Mouse (Mus musculus): ENCODE data around the gene Chil3. TPM values are rescaled to one million over a fixed set of nuclear protein-coding genes. Genes with fewer than 3 reads are reported as not detected.
"Not testable (repeated sequence)": the region's sequence is repeated elsewhere in the genome, so short reads cannot be mapped to it uniquely, and the experiment has no call there.

Gene Chil3
- polyA plus RNA-seq (2014; fragmentation: Nextera tagmentation; extraction: Ambion mirVana): not detected in 2 replicates

GRCm38 (mm10) chr3:106167464-106167863 is at the start of gene Chil3:
Gene Chil3, minus strand, starts transcription at chr3:106167564.
- ATAC-seq (ENCODE audit: insufficient number of reproducible peaks, low FRiP score, low TSS enrichment, low read depth) (no peak), DNase-seq (ENCODE audit: low spot score) (no peak)
- no peak within 1 kb of the TSS for H3K9ac ChIP-seq (ENCODE audit: low read length)
- H3K27me3 ChIP-seq (ENCODE audit: control insufficient read depth, insufficient read depth, low read length): no peaks in the 10 kb centered on the region
- H3K36me3 ChIP-seq (ENCODE audit: control insufficient read depth, insufficient read depth, low read length): no peaks in the 10 kb centered on the region
- no peak within 1 kb of the TSS for H3K27ac ChIP-seq (replicated peaks; ENCODE audit: low read depth, low read length)
- 82% methylated on average over 3 of the region's 3 CpGs for WGBS
- no peaks in the 10 kb centered on the region for H3K4me1 ChIP-seq (ENCODE audit: control insufficient read depth, insufficient read depth, low read length)
- no peak within 1 kb of the TSS for H3K4me2 ChIP-seq (ENCODE audit: low read depth, severe bottlenecking)
- no peak within 1 kb of the TSS for H3K4me3 ChIP-seq (ENCODE audit: low read depth, low read length)
- peaks cover 8% of the 10 kb centered on the region; the same call in 1 of the 2 replicates for H3K9me3 ChIP-seq (ENCODE audit: control insufficient read depth, low read length)

GRCm38 (mm10) chr3:106198030-106198429 is 30.7 kb upstream of the Chil3 start:
- not testable (repeated sequence) for ATAC-seq (ENCODE audit: insufficient number of reproducible peaks, low FRiP score, low TSS enrichment, low read depth); H3K4me1 ChIP-seq (ENCODE audit: control insufficient read depth, insufficient read depth, low read length); H3K9ac ChIP-seq (ENCODE audit: low read length); H3K27me3 ChIP-seq (ENCODE audit: control insufficient read depth, insufficient read depth, low read length); H3K27ac ChIP-seq (replicated peaks; ENCODE audit: low read depth, low read length); H3K4me3 ChIP-seq (ENCODE audit: low read depth, low read length); H3K4me2 ChIP-seq (ENCODE audit: low read depth, severe bottlenecking); DNase-seq (ENCODE audit: low spot score); H3K36me3 ChIP-seq (ENCODE audit: control insufficient read depth, insufficient read depth, low read length)
- peaks cover 12% of the 10 kb centered on the region; the same call in 1 of the 2 replicates for H3K9me3 ChIP-seq (ENCODE audit: control insufficient read depth, low read length)
- WGBS: 63% methylated on average over 1 of the region's 1 CpGs

GRCm38 (mm10) chr3:106197246-106197645 is 29.9 kb upstream of the Chil3 start:
- not testable (repeated sequence) for H3K27ac ChIP-seq (replicated peaks; ENCODE audit: low read depth, low read length); H3K27me3 ChIP-seq (ENCODE audit: control insufficient read depth, insufficient read depth, low read length); H3K36me3 ChIP-seq (ENCODE audit: control insufficient read depth, insufficient read depth, low read length); DNase-seq (ENCODE audit: low spot score); H3K9ac ChIP-seq (ENCODE audit: low read length); H3K4me3 ChIP-seq (ENCODE audit: low read depth, low read length); ATAC-seq (ENCODE audit: insufficient number of reproducible peaks, low FRiP score, low TSS enrichment, low read depth); H3K4me1 ChIP-seq (ENCODE audit: control insufficient read depth, insufficient read depth, low read length); H3K4me2 ChIP-seq (ENCODE audit: low read depth, severe bottlenecking)
- 71% methylated on average over 2 of the region's 2 CpGs for WGBS
- H3K9me3 ChIP-seq (ENCODE audit: control insufficient read depth, low read length): peaks cover 12% of the 10 kb centered on the region; the same call in 1 of the 2 replicates

GRCm38 (mm10) chr3:106196276-106196675 is 28.9 kb upstream of the Chil3 start:
- Histone ChIP-seq H3K9me3 (ENCODE audit: control insufficient read depth, low read length) (peaks cover 12% of the 10 kb centered on the region; the same call in 1 of the 2 replicates), H3K36me3 (ENCODE audit: control insufficient read depth, insufficient read depth, low read length) (no peaks in the 10 kb centered on the region), H3K9ac (ENCODE audit: low read length) (no peak overlapping the region), H3K27ac (replicated peaks; ENCODE audit: low read depth, low read length) (no peak overlapping the region), H3K4me2 (ENCODE audit: low read depth, severe bottlenecking) (no peak overlapping the region), H3K4me3 (ENCODE audit: low read depth, low read length) (no peak overlapping the region), H3K4me1 (ENCODE audit: control insufficient read depth, insufficient read depth, low read length) (no peaks in the 10 kb centered on the region), H3K27me3 (ENCODE audit: control insufficient read depth, insufficient read depth, low read length) (no peaks in the 10 kb centered on the region)
- no peak for DNase-seq (ENCODE audit: low spot score)
- no peak for ATAC-seq (ENCODE audit: insufficient number of reproducible peaks, low FRiP score, low TSS enrichment, low read depth)

GRCm38 (mm10) chr3:106195486-106195885 is 28.1 kb upstream of the Chil3 start:
- H3K36me3 ChIP-seq (ENCODE audit: control insufficient read depth, insufficient read depth, low read length): no peaks in the 10 kb centered on the region
- H3K4me2 ChIP-seq (ENCODE audit: low read depth, severe bottlenecking): no peak overlapping the region
- H3K4me1 ChIP-seq (ENCODE audit: control insufficient read depth, insufficient read depth, low read length): no peaks in the 10 kb centered on the region
- no peak overlapping the region for H3K9ac ChIP-seq (ENCODE audit: low read length)
- H3K27ac ChIP-seq (replicated peaks; ENCODE audit: low read depth, low read length): no peak overlapping the region
- WGBS: 88% methylated on average over 12 of the region's 12 CpGs
- no peaks in the 10 kb centered on the region for H3K27me3 ChIP-seq (ENCODE audit: control insufficient read depth, insufficient read depth, low read length)
- H3K9me3 ChIP-seq (ENCODE audit: control insufficient read depth, low read length): peaks cover 12% of the 10 kb centered on the region; the same call in 1 of the 2 replicates
- H3K4me3 ChIP-seq (ENCODE audit: low read depth, low read length): no peak overlapping the region
- DNase-seq (ENCODE audit: low spot score) (no peak), ATAC-seq (ENCODE audit: insufficient number of reproducible peaks, low FRiP score, low TSS enrichment, low read depth) (no peak)

GRCm38 (mm10) chr3:106187991-106188390 is 20.6 kb upstream of the Chil3 start:
- ATAC-seq (ENCODE audit: insufficient number of reproducible peaks, low FRiP score, low TSS enrichment, low read depth): peak; percentile 70; the same call in 1 of the 2 replicates
- H3K9me3 ChIP-seq (ENCODE audit: control insufficient read depth, low read length): peaks cover 9% of the 10 kb centered on the region; the same call in 1 of the 2 replicates
- H3K27ac ChIP-seq (replicated peaks; ENCODE audit: low read depth, low read length): no peak overlapping the region
- 74% methylated on average over 2 of the region's 2 CpGs for WGBS
- no peak overlapping the region for H3K4me2 ChIP-seq (ENCODE audit: low read depth, severe bottlenecking)
- no peak for DNase-seq (ENCODE audit: low spot score)
- no peaks in the 10 kb centered on the region for H3K4me1 ChIP-seq (ENCODE audit: control insufficient read depth, insufficient read depth, low read length)
- H3K27me3 ChIP-seq (ENCODE audit: control insufficient read depth, insufficient read depth, low read length): no peaks in the 10 kb centered on the region
- H3K36me3 ChIP-seq (ENCODE audit: control insufficient read depth, insufficient read depth, low read length): no peaks in the 10 kb centered on the region
- H3K9ac ChIP-seq (ENCODE audit: low read length): no peak overlapping the region
- H3K4me3 ChIP-seq (ENCODE audit: low read depth, low read length): no peak overlapping the region

GRCm38 (mm10) chr3:106177509-106178189 is 10.3 kb upstream of the Chil3 start:
- Histone ChIP-seq H3K9ac (ENCODE audit: low read length) (no peak overlapping the region), H3K27me3 (ENCODE audit: control insufficient read depth, insufficient read depth, low read length) (no peaks in the 10 kb centered on the region), H3K4me3 (ENCODE audit: low read depth, low read length) (no peak overlapping the region), H3K4me2 (ENCODE audit: low read depth, severe bottlenecking) (no peak overlapping the region), H3K9me3 (ENCODE audit: control insufficient read depth, low read length) (peaks cover 7% of the 10 kb centered on the region), H3K36me3 (ENCODE audit: control insufficient read depth, insufficient read depth, low read length) (no peaks in the 10 kb centered on the region), H3K27ac (replicated peaks; ENCODE audit: low read depth, low read length) (no peak overlapping the region), H3K4me1 (ENCODE audit: control insufficient read depth, insufficient read depth, low read length) (no peaks in the 10 kb centered on the region)
- no peak for ATAC-seq (ENCODE audit: insufficient number of reproducible peaks, low FRiP score, low TSS enrichment, low read depth)
- 88% methylated on average over 13 of the region's 13 CpGs for WGBS
- DNase-seq (ENCODE audit: low spot score): no peak

GRCm38 (mm10) chr3:106174971-106175370 is 7.6 kb upstream of the Chil3 start:
- not testable (repeated sequence) for DNase-seq (ENCODE audit: low spot score); H3K4me3 ChIP-seq (ENCODE audit: low read depth, low read length); H3K36me3 ChIP-seq (ENCODE audit: control insufficient read depth, insufficient read depth, low read length); H3K4me1 ChIP-seq (ENCODE audit: control insufficient read depth, insufficient read depth, low read length); H3K9ac ChIP-seq (ENCODE audit: low read length); ATAC-seq (ENCODE audit: insufficient number of reproducible peaks, low FRiP score, low TSS enrichment, low read depth); H3K4me2 ChIP-seq (ENCODE audit: low read depth, severe bottlenecking); H3K27ac ChIP-seq (replicated peaks; ENCODE audit: low read depth, low read length); H3K27me3 ChIP-seq (ENCODE audit: control insufficient read depth, insufficient read depth, low read length)
- 76% methylated on average over 2 of the region's 2 CpGs for WGBS
- peaks cover 11% of the 10 kb centered on the region for H3K9me3 ChIP-seq (ENCODE audit: control insufficient read depth, low read length)
